Mouse (Mus musculus) heart, adult 2 months (tissue): ENCODE measurements around the gene Selenoo. TPM values are rescaled to one million over a fixed set of nuclear protein-coding genes. Genes with fewer than 3 reads are reported as not detected.

Experiments
- DNase-seq, 2 experiments: peaks; one replicate each; pipeline ENCODE4 v3.0.0; 2021
- H3K27ac ChIP-seq: fragments of 200-600 bp; 2 replicates; pipeline ENCODE4 v1.8.1; 2022
- H3K27me3 ChIP-seq: fragments of 200-500 bp; 2 replicates; pipeline ENCODE4 v1.6.1; 2012; ENCODE audit warnings: mild to moderate bottlenecking, low read length, inconsistent platforms, mixed read lengths; ENCODE audit not compliant: control insufficient read depth, insufficient read depth
- H3K36me3 ChIP-seq: fragments of 200-500 bp; 2 replicates; pipeline ENCODE4 v1.6.1; 2012; ENCODE audit warnings: low read length, inconsistent platforms; ENCODE audit not compliant: control insufficient read depth, insufficient read depth
- H3K4me1 ChIP-seq: fragments of 200-500 bp; 2 replicates; pipeline ENCODE4 v1.6.1; 2011; ENCODE audit warnings: low read length; ENCODE audit not compliant: control insufficient read depth, insufficient read depth
- H3K4me3 ChIP-seq: fragments of 200-600 bp; 2 replicates; pipeline ENCODE4 v1.8.1; 2022
- H3K79me2 ChIP-seq: fragments of 200-500 bp; replicated peaks from 2 replicates; pipeline ENCODE4 v1.6.1; 2012; ENCODE audit warnings: mild to moderate bottlenecking, inconsistent platforms, low read length, moderate library complexity, mixed read lengths; ENCODE audit not compliant: control insufficient read depth, insufficient read depth
- H3K9ac ChIP-seq: fragments of 200-500 bp; 2 replicates; pipeline ENCODE4 v1.6.1; 2012; ENCODE audit warnings: low read depth, mild to moderate bottlenecking, control low read depth, inconsistent platforms, low read length, mixed read lengths
- CTCF ChIP-seq: fragments of 200-600 bp; IDR thresholded peaks from 2 replicates; pipeline ENCODE4 v1.8.1; 2022; ENCODE audit warnings: antibody characterized with exemption, mild to moderate bottlenecking, moderate library complexity
- EP300 ChIP-seq: fragments of 200-500 bp; IDR thresholded peaks from 2 replicates; pipeline ENCODE4 v1.6.1; 2011; ENCODE audit warnings: low read depth, low read length, control low read depth; ENCODE audit not compliant: insufficient read depth
- POLR2A ChIP-seq: fragments of 200-500 bp; IDR thresholded peaks from 2 replicates; pipeline ENCODE4 v1.6.1; 2011; ENCODE audit warnings: mild to moderate bottlenecking, low read depth, low read length, control low read depth; ENCODE audit not compliant: insufficient read depth
- WGBS: fragments of 180-500 bp; shearing (Covaris S2); methylation state at CpG from one replicate; pipeline ENCODE4 v1.1.7; 2018; 5-methylcytosine and 5-hydroxymethylcytosine counted together
- intact Hi-C: fragments of 180-260 bp; cut with DNase I; formaldehyde crosslinking; loops from one replicate; pipeline ENCODE4 v1.15.1; 2025
- polyA plus RNA-seq: library from polyadenylated mRNA; depleted of rRNA; stranded (reverse); fragments of >200 nt; gene quantifications from 2 replicates; pipeline ENCODE4 v1.2.3, GENCODE M21; 2012
- total RNA-seq, 2 experiments: library from RNA; stranded (reverse); gene quantifications; 2 replicates each; pipeline ENCODE4 v1.2.3; 2021

Gene Selenoo
- total and polyA plus RNA-seq, 3 experiments: 13.6 to 20.7 (median 16.5) TPM

DNA sequence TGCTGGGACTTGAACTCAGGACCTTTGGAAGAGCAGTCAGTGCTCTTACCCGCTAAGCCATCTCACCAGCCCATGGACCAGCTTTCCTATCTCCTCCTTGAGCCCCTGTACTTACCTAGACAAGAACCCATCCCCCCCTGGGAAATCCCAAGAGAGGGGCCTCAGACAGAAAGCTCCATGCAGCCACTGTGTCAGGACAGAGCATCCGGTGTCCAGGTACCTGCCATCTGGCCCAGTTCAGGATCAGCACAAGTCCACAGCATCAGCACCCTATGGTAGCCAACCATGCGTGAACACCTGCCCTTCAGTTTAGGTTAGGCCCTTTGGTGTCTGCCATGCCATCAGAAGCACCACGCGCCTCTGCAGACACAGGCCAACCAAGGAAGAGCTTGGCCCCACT lies 24.0 kb upstream of the Selenoo start:
- intact Hi-C loops: no loop called here
- peaks cover 5% of the 10 kb centered on the region for H3K27me3 ChIP-seq
- no peaks in the 10 kb centered on the region for H3K4me1 ChIP-seq
- H3K79me2 ChIP-seq: no peaks in the 10 kb centered on the region
- H3K9ac ChIP-seq: no peak overlapping the region
- DNase-seq: no peak
- no peak for TF ChIP-seq EP300
- TF ChIP-seq POLR2A: no peak
- no peak overlapping the region for H3K4me3 ChIP-seq
- H3K36me3 ChIP-seq: no peaks in the 10 kb centered on the region
- WGBS: 92% methylated on average over 5 of the region's 5 CpGs
- H3K27ac ChIP-seq: no peak overlapping the region

DNA sequence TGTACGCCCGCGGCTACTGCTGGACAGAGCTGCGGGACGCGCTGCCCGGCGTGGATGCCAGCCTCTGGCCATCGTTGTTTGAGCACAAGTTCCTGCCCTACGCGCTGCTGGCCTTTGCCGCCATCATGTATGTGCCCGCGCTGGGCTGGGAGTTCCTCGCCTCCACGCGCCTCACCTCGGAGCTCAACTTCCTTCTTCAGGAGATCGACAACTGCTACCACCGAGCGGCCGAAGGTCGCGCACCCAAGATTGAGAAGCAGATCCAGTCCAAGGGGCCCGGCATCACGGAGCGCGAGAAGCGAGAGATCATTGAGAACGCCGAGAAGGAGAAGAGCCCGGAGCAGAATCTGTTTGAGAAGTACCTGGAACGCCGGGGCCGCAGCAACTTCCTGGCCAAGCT lies 21.3 kb upstream of the Selenoo start:
- Histone ChIP-seq H3K36me3 (no peaks in the 10 kb centered on the region), H3K79me2 (no peaks in the 10 kb centered on the region), H3K27me3 (peaks cover 3% of the 10 kb centered on the region), H3K4me3 (no peak overlapping the region), H3K27ac (no peak overlapping the region), H3K9ac (no peak overlapping the region), H3K4me1 (no peaks in the 10 kb centered on the region)
- 29% methylated on average over 35 of the region's 35 CpGs for WGBS
- TF ChIP-seq EP300: no peak
- no peak for TF ChIP-seq CTCF
- no peak for TF ChIP-seq POLR2A
- no peak for DNase-seq
- intact Hi-C loops: no loop called here

DNA sequence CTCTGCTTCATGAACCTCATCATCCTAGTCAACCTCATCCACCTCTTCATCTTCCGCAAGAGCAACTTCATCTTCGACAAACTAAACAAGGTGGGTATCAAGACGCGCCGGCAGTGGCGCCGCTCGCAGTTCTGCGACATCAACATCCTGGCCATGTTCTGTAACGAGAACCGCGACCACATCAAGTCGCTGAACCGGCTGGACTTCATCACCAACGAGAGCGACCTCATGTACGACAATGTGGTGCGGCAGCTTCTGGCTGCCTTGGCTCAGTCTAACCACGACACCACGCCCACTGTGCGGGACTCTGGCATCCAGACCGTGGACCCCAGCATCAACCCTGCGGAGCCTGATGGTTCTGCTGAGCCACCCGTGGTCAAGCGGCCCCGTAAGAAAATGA lies 20.7 kb upstream of the Selenoo start:
- H3K4me1 ChIP-seq: no peaks in the 10 kb centered on the region
- H3K79me2 ChIP-seq: no peaks in the 10 kb centered on the region
- H3K4me3 ChIP-seq: no peak overlapping the region
- DNase-seq: no peak
- no peak overlapping the region for H3K9ac ChIP-seq
- H3K27me3 ChIP-seq: peaks cover 3% of the 10 kb centered on the region
- TF ChIP-seq POLR2A: no peak
- TF ChIP-seq EP300: no peak
- no peak for TF ChIP-seq CTCF
- no peak overlapping the region for H3K27ac ChIP-seq
- 38% methylated on average over 26 of the region's 26 CpGs for WGBS
- H3K36me3 ChIP-seq: no peaks in the 10 kb centered on the region
- intact Hi-C loops: no loop called here

DNA sequence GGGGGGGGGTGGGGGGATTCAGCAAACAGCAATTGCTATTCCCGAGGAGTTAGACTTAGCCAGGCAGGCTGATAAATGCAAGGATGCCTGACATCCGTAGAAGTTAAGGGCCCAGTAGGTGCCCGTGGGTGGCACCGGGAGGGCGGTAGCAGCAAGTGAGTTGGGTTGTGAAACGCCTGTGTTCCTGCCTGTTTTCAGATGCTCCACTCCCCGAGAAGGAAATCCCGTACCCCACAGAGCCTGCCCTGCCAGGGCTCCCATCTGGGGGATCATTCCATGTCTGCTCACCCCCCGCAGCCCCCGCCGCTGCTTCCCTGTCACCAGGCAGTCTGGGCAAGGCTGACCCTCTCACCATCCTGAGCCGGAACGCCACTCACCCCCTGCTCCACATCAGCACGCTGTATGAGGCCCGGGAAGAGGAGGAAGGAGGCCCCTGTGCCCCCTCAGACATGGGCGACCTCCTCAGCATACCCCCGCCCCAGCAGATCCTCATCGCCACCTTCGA lies 19.5 kb upstream of the Selenoo start:
- WGBS: 78% methylated on average over 19 of the region's 19 CpGs
- DNase-seq: no peak
- Histone ChIP-seq H3K4me3 (no peak overlapping the region), H3K9ac (no peak overlapping the region), H3K27ac (no peak overlapping the region), H3K79me2 (no peaks in the 10 kb centered on the region), H3K4me1 (no peaks in the 10 kb centered on the region; the same call in 1 of the 2 replicates), H3K27me3 (peaks cover 3% of the 10 kb centered on the region), H3K36me3 (no peaks in the 10 kb centered on the region)
- TF ChIP-seq POLR2A: no peak
- TF ChIP-seq EP300: no peak
- no peak for TF ChIP-seq CTCF
- intact Hi-C loops: no loop called here

DNA sequence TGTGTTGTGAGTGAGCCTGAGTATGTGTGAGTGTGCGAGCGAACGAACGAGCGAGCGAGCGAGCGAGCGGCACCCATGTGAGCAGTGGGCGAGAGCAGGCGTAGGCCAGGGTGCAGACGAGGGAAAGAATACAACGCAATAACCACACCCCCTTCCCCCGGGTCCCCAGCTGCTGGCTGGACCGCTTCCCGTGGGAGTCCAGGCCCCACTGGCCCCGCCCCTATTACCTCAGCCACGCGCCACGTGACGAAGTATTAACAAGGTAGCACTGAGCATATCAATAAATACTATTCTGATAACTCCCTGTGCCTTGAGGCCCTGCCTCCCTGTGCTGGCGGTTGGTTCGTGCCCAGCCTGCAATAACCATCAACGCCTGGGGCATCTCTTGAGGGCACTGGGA lies 18.3 kb upstream of the Selenoo start:
- Histone ChIP-seq H3K4me3 (no peak overlapping the region), H3K27ac (no peak overlapping the region), H3K9ac (no peak overlapping the region), H3K79me2 (no peaks in the 10 kb centered on the region), H3K27me3 (peaks cover 3% of the 10 kb centered on the region), H3K36me3 (no peaks in the 10 kb centered on the region), H3K4me1 (no peaks in the 10 kb centered on the region; the same call in 1 of the 2 replicates)
- TF ChIP-seq EP300 (no peak), CTCF (no peak), POLR2A (no peak)
- 69% methylated on average over 24 of the region's 24 CpGs for WGBS
- intact Hi-C loops: loop anchor here (10.0 kb wide), 1 partner anchor 246 kb away; no protein-coding TSS in a partner anchor
- DNase-seq: no peak

DNA sequence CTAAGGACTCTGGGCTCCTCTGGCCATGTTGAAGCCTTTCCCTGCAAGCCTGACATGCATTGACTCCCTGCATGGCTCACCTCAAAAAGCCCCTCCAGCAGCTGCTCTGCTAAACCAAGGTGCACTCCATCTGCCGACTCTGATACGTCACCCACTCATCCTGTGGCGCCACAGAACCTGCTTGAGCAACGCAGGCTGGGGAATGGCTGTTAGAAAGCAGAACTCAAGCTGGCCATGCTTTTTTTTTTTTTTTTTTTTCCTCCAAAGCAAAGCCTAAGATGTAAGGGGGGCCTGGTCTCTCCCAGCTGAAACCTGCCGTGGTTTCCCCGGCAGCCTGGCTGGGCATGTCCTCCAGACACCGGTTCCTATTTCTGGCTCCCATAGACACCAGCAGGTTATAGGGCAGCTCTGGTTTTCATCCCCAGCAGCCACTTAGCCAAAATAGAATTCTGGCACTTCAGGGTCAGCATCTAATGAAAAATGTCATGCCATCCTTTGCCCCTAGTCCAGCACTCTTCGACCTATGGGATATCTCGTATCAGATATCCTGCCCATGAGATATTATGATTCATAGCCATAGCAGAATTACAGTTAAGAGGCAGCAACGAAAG lies 14.8 kb upstream of the Selenoo start:
- DNase-seq: peak in 1 of 2 experiments; percentile 64
- Histone ChIP-seq H3K27ac (peak overlapping the region; percentile 98), H3K9ac (no peak overlapping the region), H3K79me2 (peaks cover 2% of the 10 kb centered on the region; the same call in 1 of the 2 replicates), H3K4me1 (peaks cover 13% of the 10 kb centered on the region), H3K4me3 (no peak overlapping the region), H3K36me3 (no peaks in the 10 kb centered on the region; the same call in 1 of the 2 replicates), H3K27me3 (no peaks in the 10 kb centered on the region)
- TF ChIP-seq EP300 (peak; percentile 69; the same call in 1 of the 2 replicates), POLR2A (no peak)
- intact Hi-C loops: loop anchor here (10.0 kb wide), 1 partner anchor 249 kb away; no protein-coding TSS in a partner anchor
- 51% methylated on average over 10 of the region's 10 CpGs for WGBS
